Mouse (Mus musculus): ENCODE results near the gene Ubtd2. TPM values are rescaled to one million over a fixed set of nuclear protein-coding genes. Genes with fewer than 3 reads are reported as not detected.
A peak's percentile ranks its signal among the peaks of the same experiment; 100 is the strongest.

Gene Ubtd2
- polyA plus RNA-seq, 1 experiment: 1.6 TPM

DNA sequence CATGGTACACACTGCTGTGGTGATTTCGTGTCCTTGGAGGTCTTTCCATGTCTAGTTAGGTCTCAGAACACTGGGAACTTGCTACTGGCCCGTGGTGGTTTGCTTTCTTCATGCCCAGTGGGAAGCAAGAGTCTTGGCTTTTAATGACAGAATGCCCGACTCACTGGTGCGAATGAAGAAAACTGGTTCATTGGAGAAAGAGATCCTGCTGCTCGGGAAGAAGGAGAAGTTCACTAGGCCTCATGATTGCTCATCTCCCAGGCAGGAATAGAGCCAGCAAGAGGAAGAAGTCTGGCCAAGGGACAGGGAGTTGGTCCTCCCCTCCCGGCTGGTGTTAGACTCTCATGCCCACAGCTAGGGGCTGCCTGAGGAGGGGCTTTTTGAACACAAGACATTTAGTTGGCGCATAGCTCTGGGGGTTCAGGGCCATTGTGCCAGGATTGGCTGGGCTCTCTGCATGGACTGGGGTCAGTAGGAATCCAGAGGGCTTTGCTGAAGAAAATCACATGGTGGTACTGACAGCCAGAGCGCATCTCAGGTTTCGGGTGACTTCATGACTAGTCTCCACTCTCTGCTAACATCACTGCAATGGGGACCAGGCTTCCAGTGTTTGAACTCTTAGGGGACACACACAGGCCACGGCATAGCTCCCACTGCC is 101.3 kb downstream of the Ubtd2 start:
- H3K4me1 ChIP-seq (ENCODE audit: control insufficient read depth, insufficient read depth, insufficient read length, low read length): peaks cover 52% of the 10 kb centered on the region
- WGBS: 88% methylated on average over 10 of the region's 10 CpGs
- TF ChIP-seq CTCF (IDR thresholded peaks at IDR 0.05; ENCODE audit: extremely low read depth, insufficient read length, insufficient replicate concordance, low read depth, low read length) (no peak), POLR2A (IDR thresholded peaks at IDR 0.05; ENCODE audit: low read depth, low read length) (no peak)
- no peak overlapping the region for H3K27ac ChIP-seq (ENCODE audit: insufficient read depth, low read depth, low read length)
- H3K36me3 ChIP-seq (ENCODE audit: control insufficient read depth, insufficient read depth, low read length): 0 out of 2 replicates have a peak, but pooled peaks cover 5% of the 10 kb centered on the region
- no peak overlapping the region for H3K4me3 ChIP-seq (ENCODE audit: low read depth, low read length)
- H3K27me3 ChIP-seq (ENCODE audit: control insufficient read depth, insufficient read depth, low read length): no peaks in the 10 kb centered on the region

DNA sequence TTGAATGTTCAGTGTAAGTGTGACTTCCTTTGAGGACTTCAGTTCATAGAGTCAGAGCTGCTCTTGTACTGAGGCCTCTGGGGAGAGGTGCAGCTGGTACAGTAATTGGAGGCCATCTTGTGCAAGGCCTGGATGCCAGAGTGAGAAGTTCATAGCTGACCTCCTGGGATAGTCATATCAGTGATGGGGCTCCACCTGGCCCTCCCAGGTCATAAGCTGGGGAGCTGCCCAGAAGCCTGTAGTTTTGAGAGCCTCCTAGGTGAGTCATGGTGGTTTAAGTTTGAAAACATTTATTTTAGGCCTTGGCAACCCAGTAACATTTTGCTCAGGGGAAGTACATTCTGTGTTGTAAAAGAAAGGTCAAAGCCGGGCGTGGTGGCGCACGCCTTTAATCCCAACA is 102.9 kb downstream of the Ubtd2 start:
- H3K27ac ChIP-seq (ENCODE audit: insufficient read depth, low read depth, low read length): no peak overlapping the region

DNA sequence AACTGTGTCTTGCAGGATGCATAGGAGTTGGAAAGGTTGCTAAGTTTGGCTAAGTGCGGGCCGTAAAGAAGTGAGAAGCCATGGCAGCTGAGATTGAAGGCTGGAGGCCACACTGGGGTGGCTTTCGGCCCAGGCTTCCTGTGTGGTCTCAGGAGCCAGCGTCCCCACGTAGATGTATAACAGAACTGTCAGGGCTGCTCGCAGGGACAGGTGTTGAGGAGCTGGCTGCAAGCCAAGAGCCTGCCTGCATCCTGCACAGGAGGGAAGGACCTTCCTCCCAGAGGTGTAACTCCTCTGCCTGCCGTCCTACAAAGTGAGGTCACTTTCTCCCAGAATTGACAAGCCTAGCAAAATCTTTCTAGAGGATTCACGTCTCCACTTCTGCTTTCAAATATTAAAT is 103.5 kb downstream of the Ubtd2 start:
- Histone ChIP-seq H3K27me3 (ENCODE audit: control insufficient read depth, insufficient read depth, low read length) (no peaks in the 10 kb centered on the region), H3K27ac (ENCODE audit: insufficient read depth, low read depth, low read length) (peak overlapping the region; percentile 41), H3K36me3 (ENCODE audit: control insufficient read depth, insufficient read depth, low read length) (0 out of 2 replicates have a peak, but pooled peaks cover 5% of the 10 kb centered on the region), H3K4me1 (ENCODE audit: control insufficient read depth, insufficient read depth, insufficient read length, low read length) (peaks cover 50% of the 10 kb centered on the region), H3K4me3 (ENCODE audit: low read depth, low read length) (no peak overlapping the region)
- 21% methylated on average over 8 of the region's 8 CpGs for WGBS
- TF ChIP-seq CTCF (IDR thresholded peaks at IDR 0.05; ENCODE audit: extremely low read depth, insufficient read length, insufficient replicate concordance, low read depth, low read length) (no peak), POLR2A (IDR thresholded peaks at IDR 0.05; ENCODE audit: low read depth, low read length) (no peak)

More for the DNA sequence above, 102.9 kb downstream of the Ubtd2 start:
- Histone ChIP-seq H3K4me1 (ENCODE audit: control insufficient read depth, insufficient read depth, insufficient read length, low read length) (peaks cover 52% of the 10 kb centered on the region), H3K36me3 (ENCODE audit: control insufficient read depth, insufficient read depth, low read length) (0 out of 2 replicates have a peak, but pooled peaks cover 5% of the 10 kb centered on the region), H3K27me3 (ENCODE audit: control insufficient read depth, insufficient read depth, low read length) (no peaks in the 10 kb centered on the region), H3K4me3 (ENCODE audit: low read depth, low read length) (no peak overlapping the region)
- TF ChIP-seq CTCF (IDR thresholded peaks at IDR 0.05; ENCODE audit: extremely low read depth, insufficient read length, insufficient replicate concordance, low read depth, low read length): no peak
- TF ChIP-seq POLR2A (IDR thresholded peaks at IDR 0.05; ENCODE audit: low read depth, low read length): no peak
- 75% methylated on average over 4 of the region's 4 CpGs for WGBS

DNA sequence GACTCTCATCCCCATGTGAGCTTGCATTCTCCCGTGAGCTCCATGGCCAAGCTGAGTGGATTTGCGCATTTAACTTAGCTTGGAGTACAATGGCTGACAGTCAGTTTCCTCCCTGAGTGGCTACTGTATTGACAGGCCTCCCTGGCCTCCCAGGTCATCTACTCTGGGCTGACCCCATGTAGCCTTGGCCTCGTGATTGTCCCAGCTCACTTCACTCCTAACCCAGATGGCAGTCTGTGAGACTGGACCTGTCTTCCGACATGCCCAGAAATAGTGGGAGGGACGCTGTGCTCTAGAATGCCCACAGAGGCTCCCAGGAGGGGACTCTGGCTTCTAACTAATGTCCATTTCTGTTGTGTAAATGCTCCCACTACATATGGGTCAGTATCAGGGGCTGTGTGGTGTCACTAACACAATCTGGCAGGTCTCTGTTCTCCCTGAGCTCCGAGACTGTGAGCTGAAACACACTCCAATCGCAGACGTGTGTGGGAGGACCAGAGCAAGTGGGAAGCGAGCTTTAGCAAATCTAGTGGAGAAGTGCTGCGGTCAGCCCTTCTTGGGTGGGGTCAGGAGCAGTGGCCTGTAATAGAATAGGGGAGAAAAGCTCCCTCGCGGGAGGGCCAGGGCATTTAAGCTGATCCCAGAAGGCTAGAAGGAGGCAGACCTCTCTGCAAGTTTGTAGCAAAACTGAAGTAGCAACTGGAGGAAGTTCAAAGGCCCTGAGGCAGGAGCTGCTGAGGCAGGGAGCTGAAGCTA is 105.0 kb downstream of the Ubtd2 start:
- WGBS: 85% methylated on average over 12 of the region's 12 CpGs
- no peaks in the 10 kb centered on the region for H3K27me3 ChIP-seq (ENCODE audit: control insufficient read depth, insufficient read depth, low read length)
- H3K4me1 ChIP-seq (ENCODE audit: control insufficient read depth, insufficient read depth, insufficient read length, low read length): peaks cover 50% of the 10 kb centered on the region
- 0 out of 2 replicates have a peak, but pooled peaks cover 5% of the 10 kb centered on the region for H3K36me3 ChIP-seq (ENCODE audit: control insufficient read depth, insufficient read depth, low read length)
- H3K4me3 ChIP-seq (ENCODE audit: low read depth, low read length): no peak overlapping the region
- TF ChIP-seq POLR2A (IDR thresholded peaks at IDR 0.05; ENCODE audit: low read depth, low read length): no peak
- no peak for TF ChIP-seq CTCF (IDR thresholded peaks at IDR 0.05; ENCODE audit: extremely low read depth, insufficient read length, insufficient replicate concordance, low read depth, low read length)
- no peak overlapping the region for H3K27ac ChIP-seq (ENCODE audit: insufficient read depth, low read depth, low read length)

DNA sequence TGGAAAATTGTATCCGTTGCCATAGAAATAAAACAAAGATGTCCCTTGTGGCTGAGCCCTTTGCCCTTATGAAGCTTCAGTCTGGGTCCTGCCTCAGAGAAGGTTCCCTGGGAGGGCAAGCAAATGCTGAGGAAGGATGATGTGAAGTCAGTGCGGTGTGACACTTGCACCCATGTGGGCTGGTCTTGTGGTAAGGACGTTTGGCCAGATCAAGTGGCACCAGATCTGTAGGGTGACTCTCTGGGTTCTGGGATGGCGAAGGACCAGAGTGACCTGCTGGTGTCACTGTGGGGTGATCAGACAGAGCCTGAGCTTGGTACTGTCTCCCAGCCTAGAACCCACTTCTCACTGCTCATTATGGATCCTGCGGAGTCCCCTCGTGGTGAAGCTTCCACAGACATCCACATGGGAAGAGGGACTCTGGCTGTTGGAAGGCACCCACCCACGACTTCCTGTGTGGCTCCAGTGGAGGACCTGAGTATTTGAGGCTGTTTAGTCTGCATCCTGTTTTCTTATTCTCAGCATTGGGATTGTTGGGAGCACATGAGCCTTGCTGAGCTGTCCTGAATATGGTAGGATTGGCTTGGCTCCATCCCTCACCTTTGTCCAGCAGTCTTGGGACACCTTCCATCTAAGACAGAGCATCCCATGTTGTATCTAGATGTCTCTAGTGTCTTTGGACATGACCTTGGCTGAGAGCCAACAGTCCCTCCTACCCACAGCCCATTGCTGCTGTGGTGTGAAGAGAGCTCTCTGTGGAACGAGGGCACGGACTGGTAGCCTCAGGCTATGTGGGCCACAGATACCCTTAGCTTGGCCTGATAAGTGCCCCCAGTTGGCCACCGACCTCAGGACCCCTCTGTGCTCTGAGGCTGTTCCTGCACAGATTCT is 106.5 kb downstream of the Ubtd2 start:
- 0 out of 2 replicates have a peak, but pooled peaks cover 1% of the 10 kb centered on the region for H3K36me3 ChIP-seq (ENCODE audit: control insufficient read depth, insufficient read depth, low read length)
- no peaks in the 10 kb centered on the region for H3K27me3 ChIP-seq (ENCODE audit: control insufficient read depth, insufficient read depth, low read length)
- peak overlapping the region; percentile 79 for H3K27ac ChIP-seq (ENCODE audit: insufficient read depth, low read depth, low read length)
- H3K4me1 ChIP-seq (ENCODE audit: control insufficient read depth, insufficient read depth, insufficient read length, low read length): peaks cover 56% of the 10 kb centered on the region
- WGBS: 73% methylated on average over 10 of the region's 10 CpGs
- no peak overlapping the region for H3K4me3 ChIP-seq (ENCODE audit: low read depth, low read length)
- no peak for TF ChIP-seq POLR2A (IDR thresholded peaks at IDR 0.05; ENCODE audit: low read depth, low read length)
- TF ChIP-seq CTCF (IDR thresholded peaks at IDR 0.05; ENCODE audit: extremely low read depth, insufficient read length, insufficient replicate concordance, low read depth, low read length): no peak

DNA sequence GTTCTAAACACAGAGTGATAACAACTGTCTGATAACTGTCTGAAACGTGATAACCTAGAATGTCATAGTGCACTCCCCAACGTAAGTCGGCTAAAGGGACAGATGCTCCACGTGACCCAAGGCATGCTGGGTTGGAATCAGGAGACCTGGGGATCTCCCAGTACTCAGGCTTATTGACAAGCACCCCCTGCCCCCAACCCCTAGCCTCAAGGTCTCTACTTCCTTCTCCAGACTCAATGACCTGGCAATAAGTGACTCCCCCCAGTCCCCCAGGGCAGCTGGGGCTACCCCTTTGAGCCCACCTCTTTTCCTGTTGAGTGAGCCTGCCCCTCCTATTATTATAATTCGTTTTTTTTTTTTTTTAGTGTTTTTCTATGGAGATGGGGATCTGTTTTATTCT is 107.5 kb downstream of the Ubtd2 start:
- Histone ChIP-seq H3K36me3 (ENCODE audit: control insufficient read depth, insufficient read depth, low read length) (no peaks in the 10 kb centered on the region), H3K4me3 (ENCODE audit: low read depth, low read length) (no peak overlapping the region), H3K4me1 (ENCODE audit: control insufficient read depth, insufficient read depth, insufficient read length, low read length) (peaks cover 66% of the 10 kb centered on the region), H3K27me3 (ENCODE audit: control insufficient read depth, insufficient read depth, low read length) (no peaks in the 10 kb centered on the region), H3K27ac (ENCODE audit: insufficient read depth, low read depth, low read length) (peak overlapping the region; percentile 60; the same call in 1 of the 2 replicates)
- TF ChIP-seq POLR2A (IDR thresholded peaks at IDR 0.05; ENCODE audit: low read depth, low read length) (no peak), CTCF (IDR thresholded peaks at IDR 0.05; ENCODE audit: extremely low read depth, insufficient read length, insufficient replicate concordance, low read depth, low read length) (no peak)
- 48% methylated on average over 5 of the region's 5 CpGs for WGBS

All from small intestine, adult 2 months (tissue).